Mouse (Mus musculus) liver (tissue): ENCODE data around the gene Ppp5c.
"Not testable (repeated sequence)": the region's sequence is repeated elsewhere in the genome, so short reads cannot be mapped to it uniquely, and the experiment has no call there.

Experiments used
- DNase-seq: peaks from one replicate; pipeline ENCODE4 v3.0.0-alpha.2; 2020; ENCODE audit warnings: mixed read lengths

Gene Ppp5c

GRCm38 (mm10) chr7:17027588-17028343 lies at the start of gene Ppp5c:
Gene Ppp5c, minus strand, starts transcription at chr7:17027924.
- DNase-seq = peak; percentile 90

GRCm38 (mm10) chr7:17076542-17076941 lies 48.8 kb upstream of the Ppp5c start:
- no peak for DNase-seq

- peak; percentile 83 for DNase-seq
These were observed 46.3 kb upstream of the Ppp5c start, which contains the start of gene Psg16 for GRCm38 (mm10) chr7:17073904-17074615. Gene Psg16, plus strand, starts transcription at chr7:17074040.

- DNase-seq = no peak
These were observed 45.8 kb upstream of the Ppp5c start for GRCm38 (mm10) chr7:17073513-17073903.

GRCm38 (mm10) chr7:17067651-17068050 lies 39.9 kb upstream of the Ppp5c start:
- DNase-seq = not testable (repeated sequence)

- DNase-seq = no peak
These were observed 39.3 kb upstream of the Ppp5c start for GRCm38 (mm10) chr7:17067000-17067399.

- peak; percentile 86 for DNase-seq
These were observed 38.7 kb upstream of the Ppp5c start for GRCm38 (mm10) chr7:17066412-17066811.

- peak; percentile 27 for DNase-seq
These were observed 37.9 kb upstream of the Ppp5c start for GRCm38 (mm10) chr7:17065620-17066019.

- no peak for DNase-seq
These were observed 35.1 kb upstream of the Ppp5c start for GRCm38 (mm10) chr7:17062845-17063244.

GRCm38 (mm10) chr7:17062389-17062788 lies 34.7 kb upstream of the Ppp5c start, which contains the start of gene Hif3a:
Gene Hif3a, minus strand, starts transcription at chr7:17062427.
- peak; percentile 71 for DNase-seq

GRCm38 (mm10) chr7:17060782-17061605 lies 33.3 kb upstream of the Ppp5c start:
- peak; percentile 44 for DNase-seq

- peak; percentile 89 for DNase-seq
These were observed 32.5 kb upstream of the Ppp5c start for GRCm38 (mm10) chr7:17060031-17060781.

- no peak for DNase-seq
These were observed 31.7 kb upstream of the Ppp5c start for GRCm38 (mm10) chr7:17059463-17059844.

- peak; percentile 29 for DNase-seq
These were observed 31.2 kb upstream of the Ppp5c start for GRCm38 (mm10) chr7:17058816-17059462.

GRCm38 (mm10) chr7:17058071-17058689 lies 30.5 kb upstream of the Ppp5c start:
- peak; percentile 87 for DNase-seq

- DNase-seq = peak; percentile 88
These were observed 29.1 kb upstream of the Ppp5c start for GRCm38 (mm10) chr7:17056601-17057523.

GRCm38 (mm10) chr7:17056081-17056581 lies 28.4 kb upstream of the Ppp5c start:
- DNase-seq = peak; percentile 99

- no peak for DNase-seq
These were observed 27.7 kb upstream of the Ppp5c start for GRCm38 (mm10) chr7:17055287-17055946.

GRCm38 (mm10) chr7:17054325-17054989 lies 26.7 kb upstream of the Ppp5c start:
- DNase-seq = no peak
